Mouse (Mus musculus) bone marrow macrophage, adult 2 months (primary cell): ENCODE results near the gene Tmem182. TPM values are rescaled to one million over a fixed set of nuclear protein-coding genes. Genes with fewer than 3 reads are reported as not detected.
A peak's percentile ranks its signal among the peaks of the same experiment; 100 is the strongest.

Experiments
- H3K27ac ChIP-seq: 2 replicates; pipeline ENCODE4 v1.5.1; 2012; ENCODE audit warnings: low read depth, low read length; ENCODE audit not compliant: insufficient read depth
- H3K4me1 ChIP-seq: 2 replicates; pipeline ENCODE4 v1.6.1; 2012; ENCODE audit warnings: low read length; ENCODE audit not compliant: control insufficient read depth, insufficient read depth
- H3K4me3 ChIP-seq: 2 replicates; pipeline ENCODE4 v1.5.1; 2012; ENCODE audit warnings: mild to moderate bottlenecking, low read length, moderate library complexity; ENCODE audit not compliant: insufficient read depth
- CTCF ChIP-seq: IDR thresholded peaks from 2 replicates; pipeline ENCODE4 v1.5.1; 2012; ENCODE audit warnings: low read depth, mild to moderate bottlenecking, low read length, moderate library complexity
- POLR2A ChIP-seq: IDR thresholded peaks from 2 replicates; pipeline ENCODE4 v1.6.1; 2012; ENCODE audit warnings: mild to moderate bottlenecking, low read depth, low read length, borderline replicate concordance
- polyA plus RNA-seq: library from polyadenylated mRNA; stranded (reverse); fragments of >200 nt; gene quantifications from 2 replicates; pipeline ENCODE4 v1.2.4, GENCODE M21; 2012; ENCODE audit not compliant: missing spikeins, insufficient read depth, insufficient read length

Gene Tmem182
- polyA plus RNA-seq, 1 experiment = not detected

DNA sequence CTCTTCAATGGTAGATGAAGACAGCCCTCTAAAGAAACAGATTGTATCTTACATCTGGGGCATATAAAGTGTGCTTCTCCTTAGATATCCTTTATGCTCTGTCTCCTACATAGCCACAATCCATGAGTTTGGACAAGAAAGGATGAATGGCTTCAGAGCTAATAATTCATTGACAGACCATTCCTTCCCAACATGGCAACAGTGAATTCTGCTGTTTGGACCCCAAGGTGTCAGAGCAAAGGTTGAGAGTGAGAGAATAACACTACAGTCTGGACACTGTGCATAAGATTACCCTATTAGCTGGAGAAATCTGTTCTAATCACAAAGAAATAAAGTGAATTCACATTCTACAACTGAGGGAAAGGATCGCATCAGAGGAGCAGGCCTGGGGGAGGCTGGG is 9.9 kb upstream of the Tmem182 start:
- no peak for TF ChIP-seq POLR2A
- TF ChIP-seq CTCF = no peak
- 0 out of 2 replicates have a peak, but pooled peaks cover 2% of the 10 kb centered on the region for H3K4me1 ChIP-seq
- no peak overlapping the region for H3K27ac ChIP-seq
- H3K4me3 ChIP-seq = no peak overlapping the region

DNA sequence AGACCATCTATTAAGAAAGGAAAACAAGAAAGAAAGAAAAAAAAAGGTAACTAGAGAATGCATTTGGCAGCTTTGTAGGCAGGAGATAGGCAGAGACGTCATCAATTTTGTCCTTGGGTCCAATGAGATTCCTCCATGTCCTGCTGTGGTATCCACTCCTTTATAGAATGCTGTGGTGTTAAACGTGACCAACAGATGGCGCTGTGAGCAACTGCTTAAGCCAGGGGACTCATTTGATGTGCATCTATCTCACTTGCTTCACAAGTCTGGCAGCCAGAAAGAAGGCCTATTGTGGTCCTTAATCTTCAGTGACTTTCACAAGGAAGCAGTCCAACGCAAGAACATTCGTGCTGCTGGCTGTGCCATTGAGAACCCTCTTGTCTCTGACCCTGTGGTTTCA is 8.1 kb upstream of the Tmem182 start:
- H3K4me1 ChIP-seq = no peaks in the 10 kb centered on the region

DNA sequence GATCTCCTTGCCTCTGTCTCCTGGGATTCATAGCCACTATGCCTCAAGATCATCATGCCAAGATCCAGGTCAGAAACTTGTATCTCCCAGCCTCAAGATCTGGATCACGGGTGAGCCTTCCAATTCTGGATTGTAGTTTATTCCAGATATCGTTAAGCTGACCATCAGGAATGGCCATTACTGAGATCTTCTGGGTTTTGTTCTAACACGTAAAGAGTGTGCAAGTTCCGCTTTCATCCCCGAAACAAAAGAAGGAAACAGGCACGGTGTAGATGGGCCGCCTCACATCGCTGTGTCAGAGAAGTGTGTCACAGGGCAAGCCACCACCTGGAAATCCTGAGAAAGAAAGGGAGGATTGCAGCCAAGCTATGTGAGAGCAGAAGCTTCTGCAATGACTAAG is 6.3 kb upstream of the Tmem182 start:
- no peaks in the 10 kb centered on the region for H3K4me1 ChIP-seq
- H3K27ac ChIP-seq = no peak overlapping the region
- H3K4me3 ChIP-seq = no peak overlapping the region
- TF ChIP-seq CTCF (no peak), POLR2A (no peak)

More for the DNA sequence above, 8.1 kb upstream of the Tmem182 start:
- no peak for TF ChIP-seq POLR2A
- TF ChIP-seq CTCF = peak; percentile 36; the same call in 1 of the 2 replicates
- H3K4me3 ChIP-seq = no peak overlapping the region
- H3K27ac ChIP-seq = no peak overlapping the region

DNA sequence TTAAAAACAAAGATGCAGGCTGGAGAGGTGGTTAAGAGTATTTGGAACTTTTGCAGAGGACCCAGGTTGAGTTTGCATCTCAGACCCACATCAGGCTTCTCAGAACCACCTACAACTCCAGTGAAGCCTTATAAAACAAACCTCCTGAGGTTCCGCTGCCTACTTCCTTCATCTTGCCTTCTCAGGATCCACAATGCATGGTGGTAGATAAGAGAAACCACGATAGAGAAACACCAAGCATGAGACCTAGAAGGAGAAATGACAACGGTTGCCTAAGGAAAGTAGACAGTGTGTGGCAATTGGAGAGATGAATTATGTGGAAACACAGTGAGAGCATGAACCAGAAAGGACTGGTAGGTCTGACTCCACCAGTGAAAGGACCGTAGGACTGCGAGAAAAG is 4.5 kb upstream of the Tmem182 start:
- TF ChIP-seq POLR2A (no peak), CTCF (no peak)
- no peak overlapping the region for H3K4me3 ChIP-seq
- H3K4me1 ChIP-seq = no peaks in the 10 kb centered on the region
- H3K27ac ChIP-seq = no peak overlapping the region

DNA sequence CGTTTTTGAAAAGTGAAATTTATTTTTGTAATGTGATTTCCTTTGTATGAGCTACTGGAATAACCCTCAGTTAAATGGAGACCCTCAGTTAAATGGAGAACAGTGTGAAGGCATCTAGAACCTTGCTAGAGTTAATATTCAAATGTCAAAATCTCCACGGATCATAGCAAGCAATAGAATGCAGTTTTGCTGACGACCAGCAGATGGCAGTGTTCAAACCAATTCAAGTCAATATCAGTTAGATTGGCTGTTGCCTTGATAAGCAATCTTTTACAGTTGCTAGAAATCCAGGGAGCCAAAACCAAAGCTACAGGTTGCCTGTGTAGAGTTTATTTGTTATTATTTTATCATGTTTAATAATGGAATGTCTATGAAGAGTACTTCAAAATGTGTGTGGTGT is 2.6 kb upstream of the Tmem182 start:
- Histone ChIP-seq H3K27ac (no peak overlapping the region), H3K4me3 (no peak overlapping the region), H3K4me1 (no peaks in the 10 kb centered on the region)
- no peak for TF ChIP-seq CTCF
- no peak for TF ChIP-seq POLR2A

DNA sequence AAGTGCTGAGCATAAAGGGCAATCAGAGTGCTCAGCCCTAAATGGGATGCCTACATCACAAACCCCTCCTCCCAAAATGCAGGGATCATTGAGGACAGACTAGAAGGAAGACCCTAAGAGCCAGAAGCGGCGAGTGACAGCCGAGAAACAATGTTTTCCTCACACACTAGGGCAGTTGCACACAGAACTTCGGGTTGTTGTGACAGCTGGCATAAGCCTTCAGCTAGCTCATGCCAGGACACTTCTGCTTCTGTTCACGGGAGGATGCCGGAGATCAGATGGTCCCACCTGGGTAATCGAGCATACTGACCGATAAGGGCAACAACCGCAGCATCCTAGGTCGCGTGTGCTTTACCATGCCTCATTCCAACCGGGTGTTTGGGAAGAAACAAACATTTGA is 1.3 kb upstream of the Tmem182 start:
- TF ChIP-seq CTCF (no peak), POLR2A (no peak)
- no peak overlapping the region for H3K4me3 ChIP-seq
- H3K4me1 ChIP-seq = no peaks in the 10 kb centered on the region
- H3K27ac ChIP-seq = no peak overlapping the region

DNA sequence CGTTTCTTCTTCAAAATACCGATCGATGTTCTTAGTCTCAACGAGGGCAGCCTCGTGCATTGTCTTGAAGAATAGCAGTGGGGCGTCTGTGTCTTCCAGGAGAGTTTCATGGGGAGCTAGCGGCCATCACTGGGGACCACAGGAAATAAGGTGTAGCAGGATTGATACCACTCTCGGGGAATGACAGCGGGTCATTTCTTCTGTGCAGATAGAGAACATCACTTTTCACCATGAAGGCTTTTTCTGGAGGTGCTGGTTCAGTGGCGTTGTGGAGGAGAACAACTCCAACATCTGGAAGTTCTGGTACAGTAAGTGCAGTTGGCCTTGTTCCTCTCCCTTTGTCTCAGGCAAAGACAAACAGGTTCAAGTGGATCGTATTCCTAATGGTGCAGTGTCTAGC is 490 bp downstream of the Tmem182 start:
- Histone ChIP-seq H3K27ac (no peak overlapping the region), H3K4me3 (no peak overlapping the region), H3K4me1 (no peaks in the 10 kb centered on the region)
- TF ChIP-seq POLR2A = no peak
- no peak for TF ChIP-seq CTCF

DNA sequence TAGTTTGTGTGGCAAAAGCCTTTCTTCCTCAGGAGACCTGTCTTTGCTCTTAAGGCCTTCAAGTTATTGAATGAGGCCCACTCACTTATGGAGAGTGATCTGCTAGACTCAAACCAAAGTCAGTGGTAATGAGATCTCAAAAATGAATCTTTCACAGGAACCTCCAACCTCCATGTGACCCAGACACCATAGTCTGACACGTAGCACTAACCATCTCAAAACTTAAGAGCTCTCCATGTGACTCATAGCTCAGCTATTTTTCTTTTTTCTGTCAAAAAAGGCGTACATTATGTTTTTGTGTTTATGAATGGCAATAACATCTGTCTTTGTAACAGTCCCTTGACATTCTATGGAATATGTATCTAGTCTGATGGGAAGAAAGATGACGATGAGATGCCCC is 3.2 kb downstream of the Tmem182 start:
- Histone ChIP-seq H3K4me3 (no peak overlapping the region), H3K4me1 (no peaks in the 10 kb centered on the region), H3K27ac (no peak overlapping the region)
- TF ChIP-seq CTCF (no peak), POLR2A (no peak)

DNA sequence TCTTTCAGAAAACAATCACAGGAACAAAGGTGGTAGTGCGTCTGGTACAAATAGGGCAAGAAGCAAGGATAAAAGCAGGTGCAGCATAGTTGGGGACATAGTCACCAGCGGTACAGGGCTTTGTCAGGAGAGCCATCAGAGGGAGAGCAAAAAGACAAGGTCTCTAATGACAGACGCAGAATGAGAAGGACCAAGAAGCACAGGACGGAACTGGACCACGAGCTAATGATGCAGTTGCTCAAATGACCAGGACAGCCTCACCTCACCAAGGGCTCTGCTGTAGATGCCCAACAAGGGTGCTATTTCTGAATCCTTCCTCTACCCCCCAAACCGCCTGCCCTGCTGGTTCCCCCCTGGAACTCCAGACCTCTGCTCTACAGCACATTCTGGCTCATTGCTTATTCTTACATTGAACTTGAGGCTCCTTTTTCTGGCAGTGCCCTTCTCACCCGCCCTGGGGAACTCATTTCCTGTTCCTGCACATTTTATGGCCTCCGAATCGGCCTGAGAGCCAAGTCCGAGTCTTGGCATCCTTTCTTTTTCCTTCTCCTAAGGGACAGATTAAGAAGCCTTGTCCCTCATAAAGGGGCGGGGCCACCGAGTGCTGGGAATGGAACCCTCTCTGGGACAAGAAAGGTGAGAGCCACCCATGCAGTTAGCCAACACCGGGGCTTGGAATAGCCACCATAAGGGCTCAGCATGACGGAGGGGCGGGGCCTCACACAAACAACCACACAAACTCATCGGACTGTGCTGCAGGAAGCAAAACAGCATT is 9.9 kb downstream of the Tmem182 start:
- Histone ChIP-seq H3K27ac (no peak overlapping the region), H3K4me3 (no peak overlapping the region), H3K4me1 (no peaks in the 10 kb centered on the region)
- TF ChIP-seq CTCF = no peak
- TF ChIP-seq POLR2A = no peak

DNA sequence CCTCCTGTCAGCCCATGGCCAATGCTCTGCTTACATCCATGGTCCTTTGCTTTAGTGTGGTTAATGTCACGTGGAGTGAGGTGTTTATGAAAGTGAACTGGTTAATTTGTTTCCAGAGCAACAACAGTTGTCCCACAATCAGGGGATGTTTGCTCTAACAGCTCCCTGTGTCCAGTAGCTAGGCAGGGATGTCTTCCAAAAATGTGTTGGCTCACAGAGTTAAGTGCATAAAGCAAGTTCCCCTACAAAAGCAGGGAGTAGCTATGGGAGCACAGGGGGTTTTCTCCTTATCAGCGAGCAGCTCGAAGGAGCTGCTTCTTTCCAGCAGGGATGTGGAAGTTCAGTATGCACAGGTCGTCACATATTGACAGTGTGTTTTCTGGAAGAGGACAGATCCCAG is 19.1 kb downstream of the Tmem182 start:
- no peak overlapping the region for H3K27ac ChIP-seq
- TF ChIP-seq CTCF (no peak), POLR2A (no peak)
- H3K4me3 ChIP-seq = no peak overlapping the region
- no peaks in the 10 kb centered on the region for H3K4me1 ChIP-seq
